Mouse (Mus musculus) mature B cell (primary cell): Measurements from ENCODE around the gene Gm49378.

Source experiments
- in situ Hi-C: fragments of 300-500 bp; cut with MboI; formaldehyde crosslinking; loops from 2 replicates; pipeline ENCODE4 v1.14.3; 2019

Gene Gm49378

GRCm38 (mm10) chr14:55634874-55635522, 2.7 kb downstream of the Gm49378 start:
- in situ Hi-C loops = loop anchor here (5.0 kb wide), 1 partner anchor 117 kb away; no protein-coding TSS in a partner anchor

DNA sequence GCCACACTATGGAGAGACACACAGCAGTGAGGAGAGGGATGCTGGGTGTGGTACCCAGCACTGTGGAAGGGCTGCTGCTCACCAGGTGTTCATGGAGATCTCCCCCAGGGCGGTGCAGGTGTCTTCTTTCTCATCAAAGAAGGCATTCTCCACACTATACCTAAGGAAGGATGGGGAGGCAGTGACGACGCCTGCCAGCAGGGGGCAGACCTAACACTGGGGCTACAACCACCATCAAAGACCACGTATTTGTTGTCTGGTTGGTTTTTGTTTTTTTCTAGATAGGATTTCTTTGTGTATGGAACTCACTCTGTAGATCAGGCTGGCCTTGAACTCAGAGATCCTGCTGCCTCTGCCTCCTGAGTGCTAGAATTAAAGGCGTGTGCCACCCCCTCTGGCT, 8.4 kb downstream of the Gm49378 start:
- in situ Hi-C loops = no loop called here

DNA sequence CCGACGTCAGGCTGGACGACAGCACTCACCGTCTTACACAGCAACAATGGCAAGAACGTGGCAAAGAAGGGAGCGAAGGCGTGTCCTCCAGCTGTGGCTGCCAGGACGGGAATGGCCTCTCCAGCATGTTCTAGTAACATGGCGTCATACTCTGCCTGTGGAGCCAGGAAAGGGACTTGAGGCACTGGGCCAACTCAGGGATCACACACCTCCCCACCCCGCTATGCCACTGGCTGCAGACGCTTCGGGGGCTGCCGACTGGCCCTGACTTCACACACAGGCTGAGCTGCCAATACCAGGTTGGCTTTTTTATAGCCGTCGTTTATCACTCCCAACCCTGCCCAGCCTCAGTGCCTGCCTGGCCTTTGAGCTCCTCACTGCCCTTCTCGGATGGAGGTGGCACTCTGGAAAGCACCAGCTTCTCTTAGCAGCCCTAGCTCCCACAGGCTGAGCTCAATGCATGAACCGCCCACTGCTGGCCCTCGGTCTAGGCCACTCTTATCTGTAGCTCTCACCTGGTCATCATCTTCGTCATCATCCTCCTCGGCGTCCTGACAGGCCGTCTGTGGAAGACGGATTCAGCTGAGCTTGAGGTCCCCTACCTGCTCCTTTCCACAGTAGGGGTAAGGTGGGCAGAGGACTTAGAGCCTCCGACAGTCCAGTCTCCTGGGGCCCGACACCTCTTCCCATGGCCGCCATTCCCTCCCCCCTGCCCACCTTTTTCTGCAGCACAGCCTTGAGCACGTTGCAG, 9.4 kb downstream of the Gm49378 start:
- in situ Hi-C loops = no loop called here

DNA sequence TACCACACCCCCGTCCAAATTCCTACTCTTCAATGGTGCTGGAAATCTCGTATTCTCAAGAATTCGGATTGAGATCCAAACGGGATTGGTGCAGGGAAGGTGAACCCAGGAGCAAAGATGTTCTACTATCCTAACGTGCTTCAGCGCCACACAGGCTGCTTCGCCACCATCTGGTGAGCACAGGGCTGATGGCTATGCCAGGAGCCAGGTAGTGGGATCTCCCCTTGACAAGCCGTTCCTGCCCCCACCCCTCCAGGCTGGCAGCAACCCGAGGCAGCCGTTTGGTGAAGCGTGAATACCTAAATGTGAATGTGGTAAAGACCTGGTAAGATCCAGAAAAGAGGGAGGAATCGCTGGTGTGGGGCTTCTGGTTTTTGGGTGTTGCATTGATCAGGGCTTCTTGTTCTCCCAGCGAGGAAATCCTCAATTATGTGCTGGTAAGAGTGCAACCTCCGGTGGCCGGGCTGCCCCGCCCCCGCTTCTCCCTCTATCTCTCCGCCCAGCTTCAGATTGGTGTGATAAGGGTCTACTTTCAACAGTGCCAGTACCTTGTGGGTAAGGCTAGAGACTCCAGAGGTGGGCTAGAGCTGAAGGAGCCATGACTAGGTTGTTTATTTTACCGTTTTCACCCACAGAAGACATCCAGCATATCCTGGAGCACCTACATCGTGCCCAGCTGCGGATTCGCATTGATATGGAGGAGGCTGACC, 19.1 kb downstream of the Gm49378 start:
- in situ Hi-C loops = no loop called here

GRCm38 (mm10) chr14:55617822-55618221, 19.9 kb downstream of the Gm49378 start, which contains the start of gene Rec8:
Rec8 (plus strand) TSS chr14:55618037.
- in situ Hi-C loops = no loop called here

- in situ Hi-C loops = no loop called here
Measured at GRCm38 (mm10) chr14:55616844-55617243, 20.9 kb downstream of the Gm49378 start.

GRCm38 (mm10) chr14:55615876-55616275, 21.8 kb downstream of the Gm49378 start:
- in situ Hi-C loops = no loop called here

DNA sequence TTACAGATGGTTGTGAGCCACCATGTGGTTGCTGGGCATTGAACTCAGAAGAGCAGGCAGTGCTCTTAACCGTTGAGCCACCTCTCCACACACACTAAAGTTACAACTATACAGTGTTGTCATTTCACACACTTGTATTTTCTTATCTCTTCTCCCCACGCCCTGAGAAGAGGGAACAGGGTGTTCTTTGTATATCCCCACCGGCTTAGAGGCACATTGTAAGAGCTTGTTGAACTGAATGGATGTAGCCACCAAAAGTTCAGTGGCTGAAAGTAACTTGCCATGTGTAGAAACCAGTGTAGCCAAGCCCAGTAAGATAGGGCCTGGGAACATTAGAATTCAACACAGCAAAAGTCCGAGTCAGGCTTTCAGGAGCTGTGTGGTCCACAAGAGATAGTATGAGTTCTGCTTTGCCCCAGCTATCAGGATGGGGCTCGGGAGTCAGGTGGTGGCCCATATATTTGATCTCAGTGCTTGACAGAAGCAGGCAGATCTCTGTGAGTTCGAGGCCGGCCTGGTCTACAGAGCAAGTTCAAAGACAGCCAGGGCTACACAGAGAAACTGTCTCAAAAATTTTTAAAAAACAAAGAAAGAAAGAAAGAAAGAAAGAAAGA, 23.0 kb downstream of the Gm49378 start:
- in situ Hi-C loops = no loop called here

- in situ Hi-C loops = no loop called here
Measured at GRCm38 (mm10) chr14:55613346-55613745, 24.3 kb downstream of the Gm49378 start.

- in situ Hi-C loops = no loop called here
Measured at GRCm38 (mm10) chr14:55608339-55608738, 29.4 kb downstream of the Gm49378 start.

- in situ Hi-C loops = no loop called here
Measured at GRCm38 (mm10) chr14:55605743-55606459, 31.8 kb downstream of the Gm49378 start.

- in situ Hi-C loops = no loop called here
Measured at GRCm38 (mm10) chr14:55604823-55605222, 32.9 kb downstream of the Gm49378 start.

- in situ Hi-C loops = no loop called here
Measured at GRCm38 (mm10) chr14:55603633-55604576, 33.8 kb downstream of the Gm49378 start.

DNA sequence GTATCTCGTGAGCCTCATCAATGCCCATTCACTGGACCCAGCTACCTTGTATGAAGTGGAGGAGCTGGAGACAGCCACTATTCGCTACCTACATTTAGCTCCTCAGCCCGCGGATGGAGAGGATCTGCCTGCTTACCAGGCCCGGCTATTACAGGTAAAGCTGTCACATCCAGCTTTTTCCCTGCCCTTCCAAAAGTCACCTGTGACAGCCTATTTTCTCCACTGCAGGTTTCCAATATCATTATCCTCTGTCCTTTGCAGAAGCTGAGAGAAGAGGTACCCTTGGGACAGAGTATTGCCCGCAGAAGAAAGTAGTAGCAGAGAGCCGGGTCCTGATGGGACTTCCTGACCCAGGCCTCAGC, 34.4 kb downstream of the Gm49378 start, which contains the start of gene Irf9:
Irf9 (plus strand) TSS at position 301 of the 362 bp plus-strand sequence.
- in situ Hi-C loops = no loop called here

GRCm38 (mm10) chr14:55598521-55599390, 38.9 kb downstream of the Gm49378 start:
- in situ Hi-C loops = no loop called here

GRCm38 (mm10) chr14:55596036-55596690, 41.5 kb downstream of the Gm49378 start:
- in situ Hi-C loops = no loop called here

DNA sequence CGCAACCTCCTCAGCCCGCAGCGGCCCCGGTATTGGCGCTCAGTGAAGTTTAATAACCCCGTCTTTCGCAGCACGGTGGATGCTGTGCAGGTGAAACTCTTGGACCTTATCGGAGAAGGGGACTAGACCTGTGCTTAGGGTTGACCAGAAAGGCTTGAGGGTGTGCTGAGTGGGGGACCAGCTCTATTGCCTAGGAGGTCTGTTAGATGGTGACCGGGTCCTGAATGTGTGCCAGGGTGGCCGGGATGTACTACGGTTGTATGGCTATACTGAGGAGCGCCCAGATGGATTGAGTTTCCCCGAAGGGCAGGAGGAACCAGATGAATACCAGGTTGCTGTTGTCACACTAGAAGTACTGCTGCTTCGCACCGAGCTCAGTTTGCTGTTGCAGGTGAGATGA, 45.5 kb downstream of the Gm49378 start:
- in situ Hi-C loops = no loop called here

DNA sequence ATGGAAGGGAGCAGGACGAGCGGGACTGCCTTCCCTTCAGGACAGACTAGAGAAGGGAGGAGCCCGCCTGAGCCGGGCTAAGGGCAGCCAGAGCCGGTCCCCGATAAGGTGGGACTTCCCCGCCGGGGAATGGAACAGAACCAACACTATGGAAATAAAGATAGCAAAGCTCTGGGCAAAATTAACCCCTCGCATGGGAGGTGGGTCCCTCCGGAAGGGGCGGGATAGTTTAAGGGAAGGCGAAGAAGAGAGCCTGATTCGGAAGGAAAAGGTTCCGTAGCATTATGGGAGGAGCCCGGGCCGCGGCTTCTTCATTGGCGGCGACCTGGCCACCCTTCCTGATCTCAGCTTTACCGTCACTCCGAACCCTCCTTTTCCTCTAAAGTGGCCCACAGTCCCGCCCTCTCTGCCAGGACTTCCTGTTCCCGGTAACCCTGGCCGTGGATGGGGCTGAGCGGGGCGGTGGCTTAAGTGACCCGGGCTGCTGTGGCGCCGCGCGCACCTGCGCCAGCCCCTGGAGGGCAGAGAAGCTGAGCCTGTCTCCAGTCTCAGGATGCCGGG, 46.3 kb downstream of the Gm49378 start, which contains the start of gene Rnf31:
Rnf31 (plus strand) TSS at position 378 of the 561 bp plus-strand sequence.
- in situ Hi-C loops = no loop called here
